Mouse (Mus musculus) neural tube, embryonic 13.5 days (tissue): ENCODE measurements at regions not wholly inside any gene's neighbourhood (a gene's known extent, or its start where the extent isn't known, plus 50 kb on each side); places are given as distances from the start of the nearest gene placed in this dataset.

Source experiments
- ATAC-seq: fragments of 200-750 bp; cut with Nextera tagmentation; 2 replicates; pipeline ENCODE4 v1.8.0; 2017; ENCODE audit warnings: low read depth, mild to moderate bottlenecking, moderate TSS enrichment, moderate library complexity
- H3K27ac ChIP-seq: fragments of 300-500 bp; sonication (generic); replicated peaks from 2 replicates; pipeline ENCODE4 v1.5.1; 2015; ENCODE audit warnings: moderate library complexity, mild to moderate bottlenecking, inconsistent platforms
- H3K27me3 ChIP-seq: fragments of 300-500 bp; sonication (generic); 2 replicates; pipeline ENCODE4 v1.6.1; 2015; ENCODE audit warnings: mild to moderate bottlenecking, inconsistent platforms
- H3K36me3 ChIP-seq: fragments of 300-500 bp; sonication (generic); 2 replicates; pipeline ENCODE4 v1.6.1; 2015; ENCODE audit warnings: mild to moderate bottlenecking, inconsistent platforms
- H3K4me1 ChIP-seq: fragments of 300-500 bp; sonication (generic); replicated peaks from 2 replicates; pipeline ENCODE4 v1.6.1; 2015; ENCODE audit warnings: inconsistent platforms
- H3K4me2 ChIP-seq: fragments of 300-500 bp; sonication (generic); 2 replicates; pipeline ENCODE4 v1.6.1; 2015; ENCODE audit warnings: inconsistent platforms, mild to moderate bottlenecking, moderate library complexity
- H3K4me3 ChIP-seq: fragments of 300-500 bp; sonication (generic); 2 replicates; pipeline ENCODE4 v1.5.1; 2015; ENCODE audit warnings: mild to moderate bottlenecking, inconsistent platforms
- H3K9ac ChIP-seq: fragments of 300-500 bp; sonication (generic); 2 replicates; pipeline ENCODE4 v1.6.1; 2015; ENCODE audit warnings: moderate library complexity, mild to moderate bottlenecking, inconsistent platforms
- H3K9me3 ChIP-seq: fragments of 300-500 bp; sonication (generic); 2 replicates; pipeline ENCODE4 v1.6.1; 2016; ENCODE audit warnings: inconsistent platforms
- whole genome bisulfite sequencing: fragments of 180-500 bp; shearing (Covaris S2); methylation state at CpG from one replicate; pipeline ENCODE4 v1.1.7; 2015; 5-methylcytosine and 5-hydroxymethylcytosine counted together

GRCm38 (mm10) chr12:29095406-29096032 is 343.9 kb downstream of the Eipr1 start:
- Histone ChIP-seq H3K36me3 (no peaks in the 10 kb centered on the region), H3K4me3 (no peak overlapping the region), H3K9me3 (no peaks in the 10 kb centered on the region), H3K27ac (peak overlapping the region; percentile 90), H3K4me1 (peaks cover 33% of the 10 kb centered on the region), H3K4me2 (peak overlapping the region; percentile 41), H3K27me3 (no peaks in the 10 kb centered on the region), H3K9ac (peak overlapping the region; percentile 22; the same call in 1 of the 2 replicates)
- WGBS: 9% methylated on average over 1 of the region's 1 CpGs
- ATAC-seq: peak; percentile 52

GRCm38 (mm10) chr12:29096033-29096913 is 344.7 kb downstream of the Eipr1 start:
- Histone ChIP-seq H3K9ac (peak overlapping the region; percentile 45), H3K4me3 (no peak overlapping the region), H3K4me1 (peaks cover 33% of the 10 kb centered on the region), H3K9me3 (no peaks in the 10 kb centered on the region), H3K4me2 (peak overlapping the region; percentile 41), H3K27me3 (no peaks in the 10 kb centered on the region), H3K27ac (peak overlapping the region; percentile 90), H3K36me3 (no peaks in the 10 kb centered on the region)
- 2% methylated on average over 16 of the region's 16 CpGs for WGBS
- peak; percentile 97 for ATAC-seq

- Histone ChIP-seq H3K4me1 (peaks cover 26% of the 10 kb centered on the region), H3K9ac (no peak overlapping the region), H3K4me3 (no peak overlapping the region), H3K9me3 (no peaks in the 10 kb centered on the region), H3K36me3 (no peaks in the 10 kb centered on the region), H3K4me2 (no peak overlapping the region), H3K27me3 (no peaks in the 10 kb centered on the region), H3K27ac (no peak overlapping the region)
- no peak for ATAC-seq
- 60% methylated on average over 3 of the region's 3 CpGs for WGBS
Measured at GRCm38 (mm10) chr12:29100042-29100570, 348.5 kb downstream of the Eipr1 start.

- Histone ChIP-seq H3K27ac (peak overlapping the region; percentile 88), H3K4me3 (no peak overlapping the region), H3K9ac (peak overlapping the region; percentile 38; the same call in 1 of the 2 replicates), H3K27me3 (no peaks in the 10 kb centered on the region), H3K36me3 (no peaks in the 10 kb centered on the region), H3K4me2 (no peak overlapping the region), H3K4me1 (peaks cover 30% of the 10 kb centered on the region), H3K9me3 (no peaks in the 10 kb centered on the region)
- peak; percentile 80 for ATAC-seq
- WGBS: 54% methylated on average over 16 of the region's 16 CpGs
Measured at GRCm38 (mm10) chr12:29106893-29107719, 355.5 kb downstream of the Eipr1 start.

- no peak overlapping the region for H3K4me3 ChIP-seq
- H3K9ac ChIP-seq: peak overlapping the region; percentile 38; the same call in 1 of the 2 replicates
- H3K4me1 ChIP-seq: peaks cover 30% of the 10 kb centered on the region
- no peaks in the 10 kb centered on the region for H3K36me3 ChIP-seq
- H3K9me3 ChIP-seq: no peaks in the 10 kb centered on the region
- no peak overlapping the region for H3K4me2 ChIP-seq
- no peaks in the 10 kb centered on the region for H3K27me3 ChIP-seq
- 51% methylated on average over 3 of the region's 3 CpGs for WGBS
- H3K27ac ChIP-seq: peak overlapping the region; percentile 88
- ATAC-seq: peak; percentile 20; the same call in 1 of the 2 replicates
Measured at GRCm38 (mm10) chr12:29107720-29108051, 356.1 kb downstream of the Eipr1 start.

- Histone ChIP-seq H3K27me3 (no peaks in the 10 kb centered on the region), H3K4me3 (no peak overlapping the region), H3K4me2 (no peak overlapping the region), H3K36me3 (no peaks in the 10 kb centered on the region), H3K9me3 (no peaks in the 10 kb centered on the region), H3K9ac (no peak overlapping the region), H3K27ac (no peak overlapping the region), H3K4me1 (peaks cover 13% of the 10 kb centered on the region)
- 74% methylated on average over 2 of the region's 2 CpGs for WGBS
- no peak for ATAC-seq
Measured at GRCm38 (mm10) chr12:29118336-29118735, 366.7 kb downstream of the Eipr1 start.

- Histone ChIP-seq H3K27ac (peak overlapping the region; percentile 20; the same call in 1 of the 2 replicates), H3K9me3 (no peaks in the 10 kb centered on the region), H3K4me1 (peaks cover 28% of the 10 kb centered on the region), H3K9ac (no peak overlapping the region), H3K4me3 (no peak overlapping the region), H3K27me3 (no peaks in the 10 kb centered on the region), H3K36me3 (no peaks in the 10 kb centered on the region), H3K4me2 (no peak overlapping the region)
- no peak for ATAC-seq
- WGBS: 54% methylated on average over 2 of the region's 2 CpGs
Measured at GRCm38 (mm10) chr12:29121159-29121558, 369.6 kb downstream of the Eipr1 start.

- Histone ChIP-seq H3K9ac (no peak overlapping the region), H3K4me1 (peaks cover 34% of the 10 kb centered on the region), H3K27me3 (no peaks in the 10 kb centered on the region), H3K27ac (no peak overlapping the region), H3K9me3 (no peaks in the 10 kb centered on the region), H3K4me3 (no peak overlapping the region), H3K36me3 (no peaks in the 10 kb centered on the region), H3K4me2 (no peak overlapping the region)
- 87% methylated on average over 4 of the region's 4 CpGs for WGBS
- no peak for ATAC-seq
Measured at GRCm38 (mm10) chr12:29122931-29123330, 371.3 kb downstream of the Eipr1 start.

GRCm38 (mm10) chr12:29124079-29124668 is 372.6 kb downstream of the Eipr1 start:
- Histone ChIP-seq H3K4me3 (no peak overlapping the region), H3K4me1 (peaks cover 46% of the 10 kb centered on the region), H3K4me2 (no peak overlapping the region), H3K9me3 (no peaks in the 10 kb centered on the region), H3K9ac (peak overlapping the region; percentile 23; the same call in 1 of the 2 replicates), H3K27ac (peak overlapping the region; percentile 87), H3K27me3 (no peaks in the 10 kb centered on the region), H3K36me3 (no peaks in the 10 kb centered on the region)
- ATAC-seq: peak; percentile 75
- 24% methylated on average over 7 of the region's 7 CpGs for WGBS

GRCm38 (mm10) chr12:29128844-29129243 is 377.2 kb downstream of the Eipr1 start:
- Histone ChIP-seq H3K9me3 (no peaks in the 10 kb centered on the region), H3K36me3 (no peaks in the 10 kb centered on the region), H3K27ac (peak overlapping the region; percentile 72), H3K4me3 (no peak overlapping the region), H3K4me1 (peaks cover 45% of the 10 kb centered on the region), H3K27me3 (no peaks in the 10 kb centered on the region), H3K9ac (no peak overlapping the region), H3K4me2 (no peak overlapping the region)
- peak; percentile 53; the same call in 1 of the 2 replicates for ATAC-seq
- 42% methylated on average over 10 of the region's 10 CpGs for WGBS

GRCm38 (mm10) chr12:29129331-29129730 is 377.7 kb downstream of the Eipr1 start:
- H3K4me3 ChIP-seq: no peak overlapping the region
- 36% methylated on average over 4 of the region's 4 CpGs for WGBS
- peak overlapping the region; percentile 72 for H3K27ac ChIP-seq

More at GRCm38 (mm10) chr12:29129331-29129730, 377.7 kb downstream of the Eipr1 start:
- H3K9me3 ChIP-seq: no peaks in the 10 kb centered on the region
- H3K4me1 ChIP-seq: peaks cover 40% of the 10 kb centered on the region
- ATAC-seq: no peak
- H3K27me3 ChIP-seq: no peaks in the 10 kb centered on the region
- H3K4me2 ChIP-seq: no peak overlapping the region
- H3K9ac ChIP-seq: no peak overlapping the region
- no peaks in the 10 kb centered on the region for H3K36me3 ChIP-seq
